Mouse (Mus musculus) kidney, adult 18-20 months (tissue): ENCODE results near the gene Isg20.

ENCODE experiments used
- DNase-seq: peaks from one replicate; pipeline ENCODE4 v3.0.0; 2021

Isg20 gene

GRCm38 (mm10) chr7:78912974-78913474, at the start of gene Isg20:
TSS of gene Isg20 (plus strand) at chr7:78913424.
- no peak for DNase-seq

- no peak for DNase-seq
Measured at GRCm38 (mm10) chr7:78863796-78864445, 49.3 kb upstream of the Isg20 start.

GRCm38 (mm10) chr7:78864446-78864802, 48.8 kb upstream of the Isg20 start:
- no peak for DNase-seq

GRCm38 (mm10) chr7:78865212-78865949, 47.8 kb upstream of the Isg20 start:
- DNase-seq: no peak

GRCm38 (mm10) chr7:78868731-78869130, 44.5 kb upstream of the Isg20 start:
- no peak for DNase-seq

GRCm38 (mm10) chr7:78872366-78872765, 40.9 kb upstream of the Isg20 start:
- no peak for DNase-seq

- no peak for DNase-seq
Measured at GRCm38 (mm10) chr7:78872831-78873230, 40.4 kb upstream of the Isg20 start.

- no peak for DNase-seq
Measured at GRCm38 (mm10) chr7:78881607-78882468, 31.4 kb upstream of the Isg20 start.

GRCm38 (mm10) chr7:78882469-78882837, 30.8 kb upstream of the Isg20 start:
- no peak for DNase-seq

- DNase-seq: no peak
Measured at GRCm38 (mm10) chr7:78883016-78883725, 30.1 kb upstream of the Isg20 start.

GRCm38 (mm10) chr7:78883726-78884060, 29.5 kb upstream of the Isg20 start:
- no peak for DNase-seq

GRCm38 (mm10) chr7:78884139-78884538, 29.1 kb upstream of the Isg20 start:
- no peak for DNase-seq

GRCm38 (mm10) chr7:78885404-78885803, 27.8 kb upstream of the Isg20 start:
- DNase-seq: no peak

- DNase-seq: no peak
Measured at GRCm38 (mm10) chr7:78886496-78886895, 26.7 kb upstream of the Isg20 start.

GRCm38 (mm10) chr7:78887431-78887842, 25.8 kb upstream of the Isg20 start:
- DNase-seq: no peak

- DNase-seq: peak; percentile 88
Measured at GRCm38 (mm10) chr7:78890641-78891040, 22.6 kb upstream of the Isg20 start.

- no peak for DNase-seq
Measured at GRCm38 (mm10) chr7:78893917-78894316, 19.3 kb upstream of the Isg20 start.

GRCm38 (mm10) chr7:78895021-78895652, 18.1 kb upstream of the Isg20 start:
- no peak for DNase-seq

- DNase-seq: peak; percentile 100
Measured at GRCm38 (mm10) chr7:78895653-78896333, 17.4 kb upstream of the Isg20 start, which contains the start of gene Aen. TSS of gene Aen (plus strand) at chr7:78895854.

- DNase-seq: no peak
Measured at GRCm38 (mm10) chr7:78897567-78897966, 15.7 kb upstream of the Isg20 start.

GRCm38 (mm10) chr7:78903174-78903870, 9.9 kb upstream of the Isg20 start:
- DNase-seq: no peak
